Mouse (Mus musculus) myocyte (in vitro differentiated cells): ENCODE measurements around the gene Abca15.

ENCODE experiments used
- MAX ChIP-seq: IDR thresholded peaks from one replicate; pipeline ENCODE4 v1.6.1; 2011; ENCODE audit warnings: low read depth, mild to moderate bottlenecking, control low read depth
- MYOG ChIP-seq, 3 experiments: IDR thresholded peaks; one replicate each; pipeline ENCODE4 v1.6.1; 2011; ENCODE audit warnings: control low read depth in 2 of 3, low read depth in 2 of 3, mild to moderate bottlenecking in 2 of 3; ENCODE audit not compliant: insufficient read length in 2 of 3, control insufficient read depth in 1 of 3, insufficient read depth in 1 of 3
- POLR2A ChIP-seq: IDR thresholded peaks from one replicate; pipeline ENCODE4 v1.6.1; 2011; ENCODE audit warnings: low read depth, mild to moderate bottlenecking, control low read depth, moderate library complexity; ENCODE audit not compliant: insufficient read length
- TCF3 ChIP-seq: IDR thresholded peaks from one replicate; pipeline ENCODE4 v1.6.1; 2011; ENCODE audit warnings: low read depth, control low read depth; ENCODE audit not compliant: insufficient read length
- USF1 ChIP-seq: IDR thresholded peaks from one replicate; pipeline ENCODE4 v1.6.1; 2011; ENCODE audit warnings: low read depth, mild to moderate bottlenecking, control low read depth, moderate library complexity

DNA sequence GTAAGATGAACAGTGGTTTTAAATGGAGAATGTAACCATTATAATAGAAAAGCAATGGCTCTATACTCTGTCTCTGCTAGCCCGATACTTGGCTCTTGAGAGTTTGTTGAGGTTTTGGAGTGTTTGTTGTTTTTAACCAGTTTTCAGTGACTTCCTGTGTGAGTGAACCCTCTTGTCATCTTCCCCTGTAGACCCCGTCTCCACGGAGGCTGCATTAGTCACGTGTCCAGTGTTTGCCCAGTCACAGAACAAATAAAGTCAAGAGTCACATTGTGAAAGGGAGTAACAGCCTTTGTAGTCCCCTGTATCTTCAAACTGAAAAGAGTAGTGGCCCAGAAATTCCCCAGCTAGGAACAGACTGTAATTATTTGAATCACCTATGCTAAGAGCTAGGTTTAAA lies 5.5 kb upstream of the Abca15 start:
- TF ChIP-seq POLR2A (no peak), USF1 (no peak), TCF3 (no peak), MYOG (IDR thresholded peaks at IDR 0.05; ENCODE audit: control insufficient read depth in 1 of 3, insufficient read depth in 1 of 3, insufficient read length in 2 of 3, low read depth in 2 of 3) (no peak), MAX (no peak)
